Mouse (Mus musculus) gastrocnemius, adult 8-10 months (tissue): Measurements from ENCODE around the gene Cyp26a1. TPM values are rescaled to one million over a fixed set of nuclear protein-coding genes. Genes with fewer than 3 reads are reported as not detected.

Experiments
- DNase-seq, 2 experiments: peaks; one replicate each; pipeline ENCODE4 v3.0.0; 2022; ENCODE audit warnings: low spot score in 2 of 2
- total RNA-seq, 4 experiments: library from RNA; stranded (reverse); gene quantifications; 2 replicates each; pipeline ENCODE4 v1.2.4; 2022

The Cyp26a1 gene
- under 1 TPM in 3 of 4 experiments, not detected in 1; 0.21 to 0.51 (median 0.27) TPM for total RNA-seq

- DNase-seq, result no peak
Measured at GRCm38 (mm10) chr19:37697651-37698272, at the start of gene Cyp26a1. Gene Cyp26a1 (plus strand): TSS chr19:37697798.

GRCm38 (mm10) chr19:37647994-37648393 lies 49.6 kb upstream of the Cyp26a1 start:
- DNase-seq, result no peak

- DNase-seq, result no peak
Measured at GRCm38 (mm10) chr19:37650526-37650925, 47.1 kb upstream of the Cyp26a1 start.

- DNase-seq, result no peak
Measured at GRCm38 (mm10) chr19:37654012-37654411, 43.6 kb upstream of the Cyp26a1 start.

- no peak for DNase-seq
Measured at GRCm38 (mm10) chr19:37656441-37656840, 41.2 kb upstream of the Cyp26a1 start.

GRCm38 (mm10) chr19:37665256-37665655 lies 32.3 kb upstream of the Cyp26a1 start:
- no peak for DNase-seq

GRCm38 (mm10) chr19:37667855-37668594 lies 29.6 kb upstream of the Cyp26a1 start:
- no peak for DNase-seq

- DNase-seq, result no peak
Measured at GRCm38 (mm10) chr19:37668657-37669056, 28.9 kb upstream of the Cyp26a1 start.

GRCm38 (mm10) chr19:37669486-37669885 lies 28.1 kb upstream of the Cyp26a1 start:
- no peak for DNase-seq

- no peak for DNase-seq
Measured at GRCm38 (mm10) chr19:37673393-37673792, 24.2 kb upstream of the Cyp26a1 start.

- DNase-seq, result no peak
Measured at GRCm38 (mm10) chr19:37685281-37685680, 12.3 kb upstream of the Cyp26a1 start, which contains the start of gene Cyp26c1. Gene Cyp26c1 (plus strand): TSS chr19:37685581.

- DNase-seq, result no peak
Measured at GRCm38 (mm10) chr19:37686347-37686746, 11.3 kb upstream of the Cyp26a1 start.

- no peak for DNase-seq
Measured at GRCm38 (mm10) chr19:37686941-37687850, 10.4 kb upstream of the Cyp26a1 start.

- no peak for DNase-seq
Measured at GRCm38 (mm10) chr19:37689478-37689877, 8.1 kb upstream of the Cyp26a1 start.

- DNase-seq, result no peak
Measured at GRCm38 (mm10) chr19:37690716-37691115, 6.9 kb upstream of the Cyp26a1 start.

GRCm38 (mm10) chr19:37692879-37693278 lies 4.7 kb upstream of the Cyp26a1 start:
- DNase-seq, result no peak

- no peak for DNase-seq
Measured at GRCm38 (mm10) chr19:37695146-37695545, 2.5 kb upstream of the Cyp26a1 start.

GRCm38 (mm10) chr19:37695762-37696602 lies 1.6 kb upstream of the Cyp26a1 start:
- DNase-seq, result no peak

GRCm38 (mm10) chr19:37696603-37697334 lies 829 bp upstream of the Cyp26a1 start:
- DNase-seq, result no peak

- DNase-seq, result no peak
Measured at GRCm38 (mm10) chr19:37697335-37697636, 312 bp upstream of the Cyp26a1 start.
